In genomic region chr2:167539536-167540476, GRCm38 (mm10) we compare ENCODE assay signal across 9 mouse cellular contexts. TPM values are rescaled to one million over a fixed set of nuclear protein-coding genes. Genes with fewer than 3 reads are reported as not detected.
DNase-seq lines count a peak whose midpoint lies in the region; ATAC-seq and TF ChIP-seq lines count a peak whose summit lies in the region.
"Had no signal": no experiment of that assay in that cellular context is flagged by ENCODE, and none has a peak within 500 bp of the region (broad histone marks: within the 10 kb centered on the region; RNA-seq: fewer than 3 reads in every experiment).

No protein-coding gene starts in this region.

- WGBS in hindbrain, embryonic 13.5 days: 17% methylated on average over 14 of the region's 14 CpGs
- 14% methylated on average over 14 of the region's 14 CpGs for WGBS in midbrain, embryonic 14.5 days

- H3K4me3 ChIP-seq in hindbrain, embryonic 13.5 days: peak overlapping the region; percentile 48
- no peak overlapping the region; the same call in 1 of the 2 replicates for H3K4me3 ChIP-seq in midbrain, embryonic 14.5 days (replicated peaks; ENCODE audit: low read depth, low read length)

- peak overlapping the region; percentile 90 for H3K4me2 ChIP-seq in hindbrain, embryonic 13.5 days
- H3K4me2 ChIP-seq in midbrain, embryonic 14.5 days (ENCODE audit: low read length): peak overlapping the region; percentile 89

- intact Hi-C loops in left cerebral cortex, postnatal 36 days (cut with DNase I): loop anchor here (10.0 kb wide), 1 partner anchor 355 kb away; no protein-coding TSS in a partner anchor

- TF ChIP-seq POLR2A in brain, embryonic 14.5 days (IDR thresholded peaks at IDR 0.05; ENCODE audit: borderline replicate concordance, extremely low read depth, insufficient read depth, insufficient read length, poor library complexity, severe bottlenecking): no peak

- no peak for ATAC-seq in hindbrain, embryonic 13.5 days (ENCODE audit: low FRiP score)
- ATAC-seq in midbrain, embryonic 14.5 days (ENCODE audit: low FRiP score, low TSS enrichment): no peak; the same call in 1 of the 2 replicates

- peaks cover 61% of the 10 kb centered on the region for H3K4me1 ChIP-seq in hindbrain, embryonic 13.5 days (replicated peaks)
- H3K4me1 ChIP-seq in midbrain, embryonic 14.5 days (ENCODE audit: control insufficient read depth, insufficient read depth, low read length): peaks cover 19% of the 10 kb centered on the region

- 0 out of 2 replicates have a peak overlapping the region, but pooled peaks have one; percentile 23 for H3K27ac ChIP-seq in hindbrain, embryonic 13.5 days
- H3K27ac ChIP-seq in midbrain, embryonic 14.5 days (replicated peaks; ENCODE audit: low read depth, low read length): no peak overlapping the region

- H3K36me3 ChIP-seq in hindbrain, embryonic 13.5 days: no peaks in the 10 kb centered on the region
- H3K36me3 ChIP-seq in midbrain, embryonic 14.5 days (ENCODE audit: control insufficient read depth, insufficient read depth, low read length): no peaks in the 10 kb centered on the region

- H3K27me3 ChIP-seq in hindbrain, embryonic 13.5 days: peaks cover 72% of the 10 kb centered on the region
- peaks cover 34% of the 10 kb centered on the region for H3K27me3 ChIP-seq in midbrain, embryonic 14.5 days (ENCODE audit: control insufficient read depth, insufficient read depth, low read length)

- H3K9ac ChIP-seq in hindbrain, embryonic 13.5 days: peak overlapping the region; percentile 56
- no peak overlapping the region for H3K9ac ChIP-seq in midbrain, embryonic 14.5 days (replicated peaks; ENCODE audit: low read length)

- H3K9me3 ChIP-seq in hindbrain, embryonic 13.5 days: no peaks in the 10 kb centered on the region
- no peaks in the 10 kb centered on the region for H3K9me3 ChIP-seq in midbrain, embryonic 14.5 days (ENCODE audit: control insufficient read depth, low read length)

- no peak for TF ChIP-seq CTCF in brain, embryonic 14.5 days (IDR thresholded peaks at IDR 0.05; ENCODE audit: borderline replicate concordance, extremely low read depth, insufficient read depth, insufficient read length)

- peak; percentile 17 to 50 for DNase-seq in kidney, postnatal 4 days
- no peak for DNase-seq in kidney, postnatal 14 days
- peak; percentile 44 for DNase-seq in brain, embryonic 14.5 days (ENCODE audit: low read depth)
- DNase-seq in midbrain, embryonic 14.5 days: no peak
- no peak for DNase-seq in embryo, embryonic 10 days (ENCODE audit: low spot score)
- no peak for DNase-seq in left cerebral cortex, postnatal 36 days (ENCODE audit: low spot score in 2 of 2)
- DNase-seq in frontal cortex, postnatal 10 days (ENCODE audit: low spot score in 2 of 2): no peak
- DNase-seq: thymus, postnatal 4 days had no signal

RNA-seq across cellular contexts. Expression of gene Snai1, which starts 1.8 kb away (rescaled TPM):
- 7.8 and 12.0 TPM in 2 replicates for polyA plus RNA-seq in brain, embryonic 14.5 days (2012; rRNA removed)
- 7.5 and 7.9 TPM in 2 replicates for polyA plus RNA-seq in hindbrain, embryonic 13.5 days (2015; fragmentation: Nextera tagmentation; extraction: Ambion mirVana)
- polyA plus RNA-seq in midbrain, embryonic 14.5 days (2014; fragmentation: Nextera tagmentation; extraction: Ambion mirVana): 0.53 and 4.4 TPM in 2 replicates
- total RNA-seq in left cerebral cortex, postnatal 36 days (2021): under 1 TPM; 0.52 to 0.88 TPM

RNA-seq across cellular contexts. Expression of gene Spata2, which starts 47.1 kb away (rescaled TPM):
- polyA plus RNA-seq in brain, embryonic 14.5 days (2012; rRNA removed): 44.4 and 45.9 TPM in 2 replicates
- 24.6 and 26.0 TPM in 2 replicates for polyA plus RNA-seq in hindbrain, embryonic 13.5 days (2015; fragmentation: Nextera tagmentation; extraction: Ambion mirVana)
- 27.4 and 29.9 TPM in 2 replicates for polyA plus RNA-seq in midbrain, embryonic 14.5 days (2014; fragmentation: Nextera tagmentation; extraction: Ambion mirVana)
- 10 to 100 TPM; 73.6 to 79.8 TPM for total RNA-seq in left cerebral cortex, postnatal 36 days (2021)

RNA-seq across cellular contexts. Expression of gene Rnf114, which starts 47.4 kb away (rescaled TPM):
- 133 and 160 TPM in 2 replicates for polyA plus RNA-seq in brain, embryonic 14.5 days (2012; rRNA removed)
- 139 TPM in 2 replicates for polyA plus RNA-seq in hindbrain, embryonic 13.5 days (2015; fragmentation: Nextera tagmentation; extraction: Ambion mirVana)
- polyA plus RNA-seq in midbrain, embryonic 14.5 days (2014; fragmentation: Nextera tagmentation; extraction: Ambion mirVana): 127 and 146 TPM in 2 replicates
- total RNA-seq in left cerebral cortex, postnatal 36 days (2021): 10 to 100 TPM; 55.1 to 60.7 TPM

Comparison
In these comparisons a context has a peak if more than half of its experiments do, and no peak if none do; other contexts are left out.
1. DNase-seq: peak in kidney, postnatal 4 days (2 of 2) and brain, embryonic 14.5 days (single experiment); none in kidney, postnatal 14 days (single experiment), midbrain, embryonic 14.5 days (single experiment), embryo, embryonic 10 days (single experiment), left cerebral cortex, postnatal 36 days (0 of 2) and frontal cortex, postnatal 10 days (0 of 2).